Mouse (Mus musculus) gonadal fat pad, adult 2 months (tissue): ENCODE data around the gene Tpx2. TPM values are rescaled to one million over a fixed set of nuclear protein-coding genes. Genes with fewer than 3 reads are reported as not detected.

Experiments
- DNase-seq: peaks from one replicate; pipeline ENCODE4 v3.0.0-alpha.2; 2012; ENCODE audit warnings: low read depth
- polyA plus RNA-seq: library from polyadenylated mRNA; depleted of rRNA; stranded (reverse); fragments of >200 nt; gene quantifications from 2 replicates; pipeline ENCODE4 v1.2.3, GENCODE M21; 2012

Gene Tpx2
- polyA plus RNA-seq, 1 experiment: 0.90 TPM

DNA sequence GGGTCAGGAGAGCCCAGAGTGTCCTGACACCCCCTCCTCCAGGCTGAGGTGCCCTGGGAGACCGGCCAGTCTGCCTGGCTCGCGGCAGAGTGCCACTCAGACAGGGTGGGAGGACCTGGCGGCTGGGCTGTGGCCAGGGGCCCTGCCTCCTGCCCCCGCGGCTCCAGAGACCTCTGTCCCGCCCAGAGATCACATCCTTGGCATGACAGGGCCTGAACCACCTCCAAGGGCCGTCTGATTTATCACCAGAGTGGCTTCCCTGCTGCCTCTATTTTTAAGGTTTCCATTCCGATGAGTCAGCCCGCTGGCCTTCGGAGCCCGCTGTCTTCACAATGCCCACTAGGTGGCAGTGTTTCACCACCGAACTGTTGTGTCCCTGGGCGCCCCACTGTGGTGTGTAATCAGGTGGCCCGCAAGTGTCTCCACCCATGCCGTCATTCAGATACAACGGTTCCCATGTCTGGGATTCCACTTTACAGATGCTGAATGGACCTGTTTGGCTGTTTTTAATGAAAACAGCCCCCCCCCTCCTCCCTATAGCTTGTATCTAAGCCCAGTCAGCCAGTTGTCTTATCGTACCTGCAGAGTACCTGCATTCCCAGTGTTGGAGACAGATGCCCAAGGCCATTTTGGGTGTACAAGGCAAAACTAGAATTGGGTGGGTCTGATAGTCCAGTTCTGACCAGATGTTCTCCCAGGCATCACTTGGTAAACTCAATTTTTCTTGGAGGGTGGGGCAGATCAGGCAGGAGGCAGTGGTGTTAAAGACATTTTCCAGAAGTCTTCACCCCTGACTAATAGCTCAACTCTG lies 66.8 kb downstream of the Tpx2 start:
- DNase-seq: no peak

DNA sequence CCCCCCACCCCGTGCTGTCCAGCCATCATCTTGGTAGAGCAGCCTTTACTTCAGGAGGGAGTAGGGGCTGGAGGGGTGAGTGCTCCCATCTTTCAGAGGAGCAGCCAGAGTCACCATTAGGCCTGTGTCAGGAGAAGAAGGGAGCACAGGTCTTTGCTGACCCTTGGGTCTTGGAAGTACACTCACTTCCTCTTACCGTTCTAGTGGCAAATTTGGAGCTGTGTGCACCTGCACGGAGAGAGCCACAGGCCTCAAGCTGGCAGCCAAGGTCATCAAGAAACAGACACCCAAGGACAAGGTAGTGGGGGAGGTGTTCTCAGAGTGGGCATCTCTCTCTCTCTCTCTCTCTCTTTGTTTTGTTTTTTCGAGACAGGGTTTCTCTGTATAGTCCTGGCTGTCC lies 67.7 kb downstream of the Tpx2 start:
- DNase-seq: no peak

DNA sequence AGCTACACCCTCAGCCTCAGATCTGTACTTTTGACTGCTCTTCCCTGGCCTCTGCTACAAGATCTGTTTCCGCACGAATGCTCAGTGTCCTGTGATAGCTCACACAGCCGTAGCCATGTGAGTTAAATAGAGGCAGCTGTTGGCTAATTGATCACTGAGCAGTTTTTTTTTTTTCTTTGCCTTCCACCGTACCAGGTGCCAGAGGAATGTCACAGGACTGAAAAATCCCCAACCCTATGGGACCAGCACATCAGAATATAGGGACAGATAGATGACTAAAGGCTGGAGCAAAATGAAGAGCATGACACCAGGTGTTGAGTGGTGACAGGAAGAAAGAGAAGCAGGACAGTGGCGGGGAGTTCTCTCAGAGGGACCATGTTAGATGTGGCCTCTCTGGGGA lies 68.3 kb downstream of the Tpx2 start:
- DNase-seq: no peak

DNA sequence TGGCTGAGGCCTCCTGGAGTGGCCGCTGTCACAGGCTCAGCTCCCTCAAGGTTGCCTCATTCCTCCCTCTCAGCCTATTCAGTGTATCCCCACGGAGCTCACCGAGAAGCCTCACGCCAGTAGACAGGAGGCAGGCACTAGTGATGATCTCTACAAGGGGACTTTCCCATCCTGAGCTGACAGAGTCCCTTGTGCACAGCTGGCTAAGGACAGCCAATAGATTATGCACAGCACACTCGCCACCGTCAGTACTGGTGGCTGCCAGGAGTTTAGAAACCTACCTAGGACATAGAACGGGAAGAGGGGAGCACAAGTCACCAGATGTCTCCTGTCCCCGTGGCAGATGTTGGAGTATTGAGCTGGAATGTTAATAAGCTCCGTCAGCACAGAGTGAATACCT lies 69.9 kb downstream of the Tpx2 start:
- no peak for DNase-seq

DNA sequence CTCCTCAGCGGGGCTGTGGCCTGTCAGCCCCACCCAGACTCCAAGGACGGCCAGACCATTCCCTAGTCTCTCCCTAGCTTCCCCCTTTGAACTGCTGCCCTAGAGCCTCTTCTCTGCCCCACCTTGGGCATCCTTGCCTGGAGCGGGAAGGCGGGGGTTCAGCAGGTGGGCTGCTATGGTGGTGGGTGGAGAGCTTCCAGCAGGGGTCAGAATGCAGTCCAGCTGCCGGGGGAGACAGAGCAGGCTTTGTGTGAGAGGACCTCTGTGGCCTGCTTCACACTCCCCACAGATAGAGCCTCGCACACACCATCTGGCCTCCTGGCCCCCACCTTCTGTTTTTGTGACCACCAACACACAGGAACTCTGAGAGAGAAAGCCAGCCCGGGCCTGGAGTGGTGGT lies 74.6 kb downstream of the Tpx2 start:
- DNase-seq: no peak

DNA sequence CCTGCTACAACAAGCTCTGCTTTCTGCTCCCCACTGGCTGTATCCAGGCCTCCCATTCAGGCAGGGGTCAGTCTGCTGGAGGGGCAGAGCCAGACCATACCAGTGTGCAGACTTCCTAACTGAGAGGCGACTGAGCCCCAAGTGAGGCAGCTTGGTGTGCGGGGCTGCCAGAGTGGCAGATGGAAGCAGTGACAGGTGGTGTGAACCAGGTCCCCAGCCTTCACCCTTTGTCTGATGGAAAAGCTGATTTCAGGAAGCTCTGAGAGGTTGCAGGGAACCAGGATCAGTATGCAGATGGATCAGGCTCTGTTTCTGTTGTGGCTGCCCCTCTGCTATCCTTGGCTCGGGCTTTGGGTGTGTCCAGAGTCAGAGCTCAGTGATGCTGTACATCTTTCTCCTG lies 75.9 kb downstream of the Tpx2 start:
- DNase-seq: no peak

DNA sequence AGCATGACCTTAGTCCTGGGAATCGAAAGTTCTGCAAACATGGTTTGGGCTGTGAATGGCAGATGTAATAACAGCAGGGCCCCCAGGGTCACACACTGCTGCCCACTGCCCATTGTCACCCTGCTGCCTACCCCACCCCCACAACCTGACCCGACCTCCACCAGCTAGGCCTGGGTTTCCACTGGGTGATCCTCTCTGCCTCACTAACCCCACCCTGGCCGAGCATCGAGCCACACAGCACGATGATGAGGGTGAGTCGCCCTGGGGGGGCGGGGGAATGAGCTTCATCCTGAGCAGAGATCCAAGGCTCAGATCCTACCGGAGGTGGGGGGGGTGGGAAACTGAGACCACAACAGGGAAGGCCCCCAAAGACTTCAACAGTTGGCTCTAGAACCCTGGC lies 76.4 kb downstream of the Tpx2 start:
- DNase-seq: no peak

DNA sequence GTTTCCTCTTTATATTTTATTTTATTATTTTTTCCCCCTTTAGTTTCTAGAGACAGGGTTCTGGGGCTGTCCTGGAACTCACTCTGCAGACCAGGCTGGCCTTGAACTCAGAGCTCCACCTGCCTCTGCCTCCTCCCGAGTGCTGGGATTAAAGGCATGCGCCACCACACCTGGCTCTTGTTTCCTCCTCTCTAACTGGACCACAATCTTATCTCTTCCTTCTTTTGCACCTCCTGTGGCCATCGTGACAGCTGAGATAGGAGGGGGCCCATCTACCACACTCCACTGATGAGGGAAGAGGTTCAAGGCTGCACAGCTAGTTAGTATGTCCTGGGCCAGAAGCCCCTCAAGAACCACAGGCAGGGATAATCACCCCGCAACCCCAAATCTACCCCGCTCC lies 76.8 kb downstream of the Tpx2 start:
- DNase-seq: no peak

DNA sequence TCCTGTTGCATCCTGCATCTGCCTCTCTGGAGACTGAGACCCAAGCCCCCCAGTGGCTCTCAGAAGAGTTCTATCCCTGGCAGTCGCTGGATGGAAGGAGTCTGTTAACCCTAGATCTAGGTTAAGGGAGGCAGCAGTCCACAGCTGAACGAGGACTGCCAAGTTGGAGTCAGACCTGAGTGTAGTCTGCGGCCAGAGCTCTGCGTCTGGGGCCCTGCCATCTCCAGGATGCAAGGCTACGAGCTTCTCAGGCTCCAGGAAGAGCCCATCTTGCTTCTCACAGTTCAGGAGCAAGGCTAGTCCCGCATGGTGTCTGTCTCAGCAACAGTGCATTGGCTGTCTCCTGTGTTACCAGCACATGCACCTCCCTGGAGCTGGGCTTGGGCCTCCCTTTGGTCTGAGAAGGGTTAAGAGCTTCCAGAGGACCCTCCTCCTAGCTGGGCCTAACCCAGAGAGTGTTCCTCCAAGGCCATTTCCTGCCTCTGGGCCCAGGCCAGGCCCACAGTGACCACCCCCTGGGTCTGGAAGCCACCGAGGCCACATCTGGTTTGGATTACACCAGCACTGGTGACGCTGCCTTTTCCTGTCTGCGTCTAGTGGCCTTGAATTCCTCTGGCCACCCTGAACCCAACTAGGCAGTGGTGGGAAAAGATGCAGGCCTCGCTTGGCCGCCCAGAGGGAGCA lies 77.6 kb downstream of the Tpx2 start:
- no peak for DNase-seq

DNA sequence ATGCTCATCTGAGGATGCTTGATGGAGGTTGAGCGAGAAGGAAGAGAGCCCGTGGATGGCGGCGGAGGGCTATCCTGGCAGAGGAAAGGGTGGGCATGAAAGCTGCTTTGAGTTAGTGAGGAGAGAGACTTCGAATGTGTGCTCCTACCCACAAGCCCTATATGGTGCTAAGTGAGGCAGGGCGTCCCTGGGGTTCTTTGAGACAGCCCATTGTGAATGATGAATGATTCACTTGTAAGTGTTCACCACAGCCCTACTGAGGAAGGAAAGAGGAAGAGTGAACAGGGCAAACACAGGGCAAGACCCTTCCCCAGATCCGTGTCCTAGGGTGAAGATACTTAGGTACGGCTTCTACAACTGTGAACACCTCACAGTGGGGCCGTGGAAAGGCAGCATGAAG lies 79.1 kb downstream of the Tpx2 start:
- DNase-seq: no peak

DNA sequence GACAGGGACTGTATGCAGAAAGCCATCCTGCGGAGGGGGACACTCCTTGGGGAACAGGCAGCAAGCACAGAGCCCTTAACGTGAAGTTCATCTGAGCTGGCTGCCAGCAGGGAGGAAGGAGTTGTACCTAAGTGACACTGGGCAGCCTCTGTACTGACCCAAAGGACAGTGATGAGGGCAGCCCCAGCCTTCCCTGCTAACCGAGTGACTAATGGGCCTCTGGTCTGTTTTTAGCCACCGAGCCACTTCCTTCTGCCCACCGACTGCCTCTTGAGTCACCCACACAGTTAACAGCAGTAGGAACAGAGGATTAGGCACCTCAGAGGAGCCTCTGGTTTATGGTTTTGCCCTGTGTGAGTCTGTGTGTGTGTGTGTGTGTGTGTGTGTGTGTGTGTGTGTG lies 79.6 kb downstream of the Tpx2 start:
- DNase-seq: no peak

DNA sequence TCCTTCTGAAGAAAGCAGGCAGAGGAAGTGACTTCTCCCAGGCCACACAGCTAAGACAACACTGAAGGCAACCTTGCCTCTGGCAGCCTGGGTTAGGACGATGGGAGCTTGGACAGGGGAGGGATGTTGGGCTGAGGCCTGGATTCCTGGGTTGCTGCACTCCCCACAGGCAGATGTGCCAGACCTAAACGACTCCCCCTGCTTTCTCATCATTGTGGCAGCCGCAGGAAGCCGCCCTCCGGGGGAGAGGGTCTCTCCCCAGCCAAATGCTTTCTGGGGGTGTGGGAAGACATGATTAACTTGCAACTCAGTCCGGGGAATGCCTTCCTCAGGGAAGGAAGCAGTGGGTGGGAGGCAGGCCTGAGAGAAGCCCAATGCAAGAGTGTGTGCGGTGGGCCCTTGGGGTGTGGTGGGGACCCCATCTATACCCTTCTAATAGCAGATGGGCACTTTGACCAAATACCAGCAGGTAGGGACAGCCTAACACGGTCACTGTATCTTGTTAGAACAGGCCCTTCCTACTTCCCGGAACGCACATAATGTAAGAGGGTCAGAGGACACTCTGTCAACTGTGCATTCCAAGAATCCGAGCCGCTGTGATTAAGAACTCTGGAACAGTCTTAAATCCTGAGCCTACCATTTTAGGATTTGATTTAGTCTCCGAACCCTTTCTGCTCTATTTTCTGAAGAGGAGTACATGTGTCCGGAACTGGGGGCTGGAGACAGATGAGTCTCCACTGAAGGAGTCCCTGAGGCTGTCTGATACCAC lies 80.6 kb downstream of the Tpx2 start:
- no peak for DNase-seq

DNA sequence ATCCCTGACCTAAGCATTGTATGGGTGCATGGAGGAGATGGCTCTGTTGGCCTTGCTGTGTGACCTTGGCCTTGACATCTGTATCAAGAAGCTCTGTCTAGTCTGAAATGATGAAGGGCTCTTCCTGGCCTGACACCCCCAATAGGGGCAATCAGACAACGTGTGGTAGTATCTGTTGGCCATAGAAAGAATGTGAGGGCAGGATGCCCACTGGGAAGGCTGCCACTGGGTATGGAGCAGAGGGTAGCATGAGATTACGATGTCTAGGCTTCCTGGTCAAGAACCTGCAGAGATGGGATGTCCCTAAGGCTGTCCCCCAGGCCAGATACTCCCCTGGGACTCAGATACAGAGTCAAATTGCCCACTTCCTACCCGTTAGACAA lies 81.2 kb downstream of the Tpx2 start:
- no peak for DNase-seq

DNA sequence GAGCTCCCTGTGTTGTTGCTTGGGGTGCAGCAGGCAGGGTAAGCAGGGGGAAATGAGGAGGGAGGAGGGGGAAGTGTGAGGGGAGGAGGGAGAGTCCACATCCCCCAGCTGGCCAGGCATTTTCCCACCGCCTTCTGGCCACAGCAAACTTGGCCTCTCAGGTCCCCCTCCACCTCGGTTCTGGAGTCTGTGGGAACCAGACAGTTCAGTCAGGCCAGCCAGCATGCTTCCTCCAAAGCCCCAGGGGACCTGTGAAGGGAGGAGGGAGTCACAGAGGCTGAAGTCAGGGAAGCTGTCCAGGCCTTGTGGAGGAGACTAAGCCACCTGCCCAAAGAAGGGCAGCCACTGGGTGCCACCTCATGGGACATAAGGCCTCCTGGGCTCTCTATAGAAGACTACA lies 82.5 kb downstream of the Tpx2 start:
- no peak for DNase-seq

DNA sequence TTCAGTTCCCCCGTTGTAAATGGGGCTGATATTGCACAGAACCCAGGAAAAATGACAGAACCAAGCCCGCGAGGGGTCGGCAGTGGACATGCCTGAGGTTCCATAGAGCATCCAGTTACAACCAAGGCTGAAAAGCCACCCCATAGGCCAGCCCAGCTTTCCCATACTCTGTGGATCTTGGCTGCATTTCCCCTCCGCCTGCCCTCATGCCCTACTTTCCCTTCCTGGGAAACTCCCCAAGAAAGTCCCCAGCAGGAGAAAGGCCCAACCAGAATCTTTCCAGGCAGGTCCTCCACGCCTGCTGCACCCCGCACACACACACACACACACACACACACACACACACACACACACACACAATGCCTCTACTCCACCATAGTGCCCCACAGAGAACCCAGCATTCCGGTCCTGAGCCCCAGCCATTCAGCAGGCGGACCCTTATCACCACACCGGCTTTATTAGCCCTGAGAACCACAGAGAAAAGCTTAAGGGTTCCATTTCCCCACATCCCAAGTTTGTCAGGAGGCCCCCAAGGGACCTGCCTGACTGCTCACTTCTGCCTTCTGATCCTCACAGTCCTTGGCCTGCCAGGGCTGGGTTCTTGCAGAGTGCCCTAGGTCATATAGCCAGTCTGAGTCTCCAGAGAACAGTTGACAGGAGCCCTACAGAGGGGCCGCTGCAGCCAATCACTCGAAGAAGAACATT lies 83.8 kb downstream of the Tpx2 start:
- DNase-seq: no peak

DNA sequence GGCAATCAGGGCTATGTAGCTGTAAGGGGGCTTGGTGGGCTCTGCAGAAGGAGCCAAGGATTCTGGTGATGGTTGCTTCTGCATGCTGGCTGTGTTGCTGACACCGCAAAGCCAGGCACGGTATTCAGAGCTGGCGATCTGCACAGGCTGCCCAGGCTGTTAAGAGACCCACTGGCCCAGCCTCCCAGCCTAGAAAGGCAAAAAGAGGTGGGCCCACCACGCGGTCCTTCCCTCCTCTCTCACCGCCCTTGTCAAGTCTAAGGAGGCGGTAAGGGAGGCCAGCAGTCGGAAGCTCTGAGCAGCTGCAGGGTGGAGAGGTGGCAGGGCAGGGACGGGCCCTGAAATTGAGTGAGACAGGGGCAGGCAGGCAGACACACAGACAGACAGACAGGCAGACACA lies 85.3 kb downstream of the Tpx2 start, which contains the start of gene Foxs1:
Foxs1 (minus strand) TSS at position 161 of the 400 bp plus-strand sequence.
- no peak for DNase-seq

DNA sequence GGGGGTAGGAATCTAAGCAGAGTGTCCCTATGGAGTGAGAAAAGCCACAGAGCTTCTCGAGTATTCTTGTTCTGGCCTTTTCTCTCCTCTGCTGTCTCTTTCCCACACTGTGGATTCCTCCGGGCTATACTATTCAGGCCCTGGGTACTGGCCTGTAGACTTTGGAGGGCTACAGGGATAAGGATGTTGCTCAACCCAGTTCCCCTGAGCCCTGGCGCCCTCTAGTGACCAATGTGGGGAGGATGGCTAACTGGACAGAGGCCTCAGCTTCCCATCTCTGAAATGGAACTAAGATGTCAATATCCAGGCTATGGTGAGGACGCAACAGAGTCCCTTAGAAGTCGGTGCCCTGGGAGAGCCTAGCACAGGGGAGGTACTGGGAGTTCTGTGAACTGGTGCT lies 85.8 kb downstream of the Tpx2 start:
- no peak for DNase-seq

DNA sequence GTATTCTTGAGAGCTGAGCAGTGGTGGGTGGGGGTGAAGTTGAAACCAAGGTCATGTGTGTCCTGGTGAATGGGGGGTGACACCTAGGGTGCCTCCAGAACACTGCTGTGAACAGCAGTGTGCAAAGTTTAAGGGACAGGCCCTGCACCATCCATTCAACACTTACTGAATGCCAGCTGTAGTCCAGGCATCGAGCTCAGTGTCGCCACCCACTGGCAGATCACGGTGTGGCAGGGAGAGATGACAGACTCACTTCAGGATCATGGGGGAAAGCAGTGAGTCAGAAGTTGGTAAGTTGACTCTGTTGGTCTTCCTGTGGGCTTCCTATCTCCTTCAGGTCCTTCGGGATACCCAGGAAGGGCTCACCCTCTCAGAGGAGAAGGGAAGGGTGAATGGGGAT lies 92.1 kb downstream of the Tpx2 start:
- no peak for DNase-seq

DNA sequence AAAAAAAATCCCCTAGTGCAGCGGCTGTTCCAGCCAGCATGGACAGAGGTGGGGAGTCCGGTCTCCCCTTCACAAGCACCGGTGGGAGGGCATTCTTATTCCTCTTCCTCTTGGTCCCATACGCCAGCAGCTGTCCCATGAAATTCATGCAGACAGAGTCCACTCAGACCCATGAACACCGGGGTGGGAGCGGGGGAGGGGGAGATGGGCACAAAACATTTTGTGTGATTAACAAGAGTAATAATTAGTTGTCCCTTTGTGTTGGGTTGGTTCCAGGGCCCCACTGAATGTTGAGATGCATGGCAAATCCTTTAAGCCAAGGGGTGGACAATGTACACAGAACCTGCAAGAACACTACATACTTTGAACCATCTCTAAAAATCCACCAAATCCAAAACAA lies 93.3 kb downstream of the Tpx2 start:
- DNase-seq: no peak

DNA sequence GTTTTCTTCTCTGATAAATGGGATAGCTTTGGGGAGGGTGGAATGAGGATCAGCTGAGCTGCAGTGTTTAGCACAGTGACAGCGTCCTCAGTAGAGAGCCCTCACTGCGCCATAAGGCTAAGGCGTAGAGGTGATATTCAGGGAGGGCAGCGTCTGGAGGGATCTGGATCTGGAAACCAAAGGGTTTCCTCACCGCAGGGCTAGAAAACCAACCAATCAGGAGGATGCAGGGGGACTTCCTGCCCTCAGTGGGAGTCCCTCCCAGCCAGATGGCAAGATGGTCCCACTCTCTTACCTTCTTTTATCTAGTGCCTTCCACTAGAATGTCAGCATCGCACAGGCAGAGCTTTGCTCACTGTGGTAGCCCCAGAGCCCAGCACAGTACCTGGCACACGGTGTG lies 94.0 kb downstream of the Tpx2 start:
- DNase-seq: no peak

DNA sequence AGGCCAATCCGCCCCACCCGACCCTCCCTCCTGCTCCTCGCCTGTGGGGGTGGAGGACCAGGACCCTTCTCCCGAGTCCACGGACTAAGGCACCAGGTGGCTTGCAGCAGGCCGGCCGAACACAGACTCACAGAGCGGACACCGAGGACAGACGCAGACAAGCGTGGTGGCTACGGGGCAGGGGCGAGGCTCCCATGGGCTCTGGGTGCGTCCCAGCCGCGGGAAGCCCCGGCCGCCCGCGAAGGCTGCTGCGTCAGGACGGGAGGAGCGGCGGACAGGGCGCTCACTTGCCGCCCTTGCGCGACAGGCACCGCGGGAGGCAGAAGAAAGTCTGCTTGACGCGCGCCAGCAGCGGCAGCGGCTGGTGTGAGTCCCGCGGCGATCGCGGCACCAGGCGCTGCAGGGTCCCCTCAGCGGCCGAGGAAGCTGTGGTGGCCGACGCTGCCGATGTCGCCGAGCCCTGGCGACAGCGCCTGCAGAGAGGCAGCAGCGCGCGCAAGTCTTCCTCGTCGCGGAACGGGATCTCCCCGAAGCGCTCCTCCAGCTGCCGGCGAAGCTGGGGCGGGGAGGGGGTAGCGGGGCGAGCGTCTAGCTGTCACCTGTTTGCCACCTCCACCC lies 95.2 kb downstream of the Tpx2 start:
- no peak for DNase-seq

DNA sequence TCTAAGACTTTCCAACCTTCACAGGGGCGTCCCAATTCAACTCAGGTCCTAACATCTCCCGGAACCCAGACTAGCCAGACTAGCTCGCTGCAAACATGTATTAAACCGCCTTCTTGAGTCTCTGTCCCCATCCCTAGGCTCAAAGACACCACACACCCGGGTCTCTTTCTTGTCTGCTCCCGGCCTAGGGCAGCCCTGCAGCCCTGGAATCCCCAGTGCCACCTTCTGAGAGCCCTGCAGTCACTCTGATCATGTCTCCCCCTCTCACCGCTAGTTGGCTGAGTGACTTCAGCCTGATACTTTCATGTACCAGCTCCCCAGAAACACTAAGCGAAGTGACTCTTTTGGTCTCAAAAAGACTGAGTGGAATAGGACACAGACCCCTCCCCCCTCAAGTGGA lies 95.8 kb downstream of the Tpx2 start:
- DNase-seq: no peak
